Mouse (Mus musculus) olfactory bulb, adult 2 months (tissue): Measurements from ENCODE around the gene Colgalt2.

Experiments used
- CTCF ChIP-seq: fragments of 200-500 bp; IDR thresholded peaks from 2 replicates; pipeline ENCODE4 v1.5.1; 2012; ENCODE audit warnings: low read depth, mild to moderate bottlenecking, low read length, moderate library complexity; ENCODE audit not compliant: insufficient read depth
- POLR2A ChIP-seq: fragments of 200-500 bp; IDR thresholded peaks from 2 replicates; pipeline ENCODE4 v1.6.1; 2012; ENCODE audit warnings: mild to moderate bottlenecking, low read depth, low read length, moderate library complexity; ENCODE audit not compliant: insufficient read depth

- TF ChIP-seq CTCF, result no peak
- TF ChIP-seq POLR2A, result no peak
Measured at GRCm38 (mm10) chr1:152414451-152414850, 14.8 kb downstream of the Colgalt2 start.
